Mouse (Mus musculus) inflammation-experienced regulatory T-cells, adult 6 months (primary cell): ENCODE data around the gene Arf6. TPM values are rescaled to one million over a fixed set of nuclear protein-coding genes. Genes with fewer than 3 reads are reported as not detected.
A peak's percentile ranks its signal among the peaks of the same experiment; 100 is the strongest.

Source experiments
- ATAC-seq: one replicate; pipeline ENCODE4 v1.8.0; 2017
- polyA plus RNA-seq, 3 experiments: library from polyadenylated mRNA; unstranded; fragments of 100-300 nt; shearing (Covaris generic); gene quantifications; one replicate each; pipeline ENCODE4 v1.2.1; 2017

Arf6 gene
- polyA plus RNA-seq, 3 experiments from 2014 or later = 40.5 to 93.3 (median 88.9) TPM

DNA sequence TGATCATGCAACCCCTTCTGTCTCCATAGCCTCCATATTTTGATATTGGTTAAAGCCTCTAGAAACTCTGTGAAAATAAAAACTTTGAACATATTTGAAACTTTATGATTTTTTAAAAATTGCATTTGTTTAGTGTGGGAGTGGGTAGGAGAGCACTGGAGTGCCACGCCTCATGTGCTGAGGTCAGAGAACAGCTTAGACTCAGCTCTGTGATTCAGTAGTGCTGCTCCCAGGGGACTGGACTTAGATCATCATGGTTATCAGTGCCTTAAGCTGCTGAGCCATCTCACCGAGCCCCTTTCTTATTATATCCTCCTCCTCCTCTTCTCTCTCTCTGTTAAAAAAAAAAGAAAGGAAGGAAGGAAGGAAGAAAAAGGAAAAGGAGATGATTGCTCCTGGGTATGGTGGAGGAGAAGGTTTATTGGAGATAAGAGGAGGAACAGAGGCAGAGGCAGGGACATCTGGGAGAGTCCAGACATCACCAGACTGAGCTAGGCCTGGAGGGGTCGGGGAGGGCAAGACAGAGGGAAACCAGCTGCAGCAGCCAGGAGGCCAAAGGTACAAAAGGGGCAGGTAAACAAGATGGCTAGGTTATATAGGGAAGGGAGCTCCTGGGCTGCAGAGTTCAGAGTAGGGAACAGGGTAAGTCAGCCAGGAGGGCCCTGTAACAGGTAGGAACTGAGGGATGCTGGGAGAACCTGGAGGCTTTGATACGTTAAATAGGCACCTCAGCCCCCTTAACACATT lies 43.0 kb downstream of the Arf6 start:
- no peak for ATAC-seq

DNA sequence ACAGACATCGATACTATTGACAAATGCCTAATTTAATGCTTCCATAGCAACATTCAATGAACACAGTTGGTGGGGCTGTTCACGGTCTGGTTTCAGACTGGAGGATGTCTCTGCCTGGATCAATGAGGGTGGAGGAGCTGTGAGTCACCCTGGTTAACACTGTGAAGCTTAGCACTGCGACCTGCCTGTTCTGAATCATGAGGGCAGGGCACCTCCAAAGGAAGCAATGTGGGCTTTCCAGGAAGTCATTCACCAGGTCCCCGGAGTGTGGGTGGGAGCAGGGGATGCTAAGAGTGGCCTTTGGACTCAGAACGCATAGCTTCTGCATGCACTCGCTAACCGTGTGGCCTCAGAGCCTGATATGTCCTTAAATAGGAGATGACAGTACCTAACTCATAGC lies 44.8 kb downstream of the Arf6 start:
- ATAC-seq = peak; percentile 57

DNA sequence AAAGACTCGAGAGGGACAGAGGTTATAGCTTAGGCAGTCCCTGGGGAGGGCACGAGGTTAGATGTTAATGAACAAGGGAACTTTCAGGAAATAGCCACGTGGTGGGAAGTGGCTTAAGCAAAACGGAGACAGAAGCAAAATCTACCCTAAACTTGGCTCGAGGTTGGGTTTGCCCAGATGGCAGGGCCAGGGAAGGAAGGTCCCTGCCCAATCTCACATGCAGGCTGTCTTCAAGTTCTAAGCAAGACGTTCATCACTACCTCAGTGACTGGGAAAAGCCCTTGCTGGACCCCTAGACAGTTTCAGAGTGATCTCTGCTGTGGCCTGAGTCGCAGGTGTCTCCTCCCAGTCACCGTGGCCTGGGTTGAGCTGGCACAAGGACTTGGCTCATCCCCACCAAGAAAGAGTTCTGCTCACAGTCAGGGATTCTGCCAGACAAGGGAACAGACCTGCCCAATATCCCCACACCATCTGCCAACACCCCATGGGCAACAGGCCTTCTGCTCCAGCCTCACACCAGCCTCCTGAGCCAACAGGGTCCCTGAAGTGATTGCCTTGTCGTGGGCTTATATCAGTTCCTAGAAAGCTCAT lies 45.8 kb downstream of the Arf6 start:
- ATAC-seq = no peak

DNA sequence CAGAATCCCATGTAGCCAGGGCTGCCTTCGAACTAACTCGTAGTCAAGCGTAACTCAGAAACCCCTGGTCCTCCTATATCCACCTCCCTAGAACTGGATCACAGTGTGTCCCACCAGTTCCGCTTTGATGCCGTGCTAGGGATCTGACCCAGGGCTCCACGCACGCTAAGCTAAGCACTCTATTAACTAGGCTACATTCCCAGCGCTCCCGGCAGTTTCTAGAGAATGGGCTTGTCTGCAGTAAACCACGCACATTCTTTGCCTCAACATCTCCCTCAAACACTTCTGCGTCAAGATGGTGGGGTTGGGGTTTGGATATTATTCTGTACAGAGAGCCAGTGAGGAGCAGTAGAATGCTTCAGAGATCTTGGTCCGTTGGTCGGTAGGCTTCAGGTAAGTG lies 46.7 kb downstream of the Arf6 start:
- ATAC-seq = no peak

DNA sequence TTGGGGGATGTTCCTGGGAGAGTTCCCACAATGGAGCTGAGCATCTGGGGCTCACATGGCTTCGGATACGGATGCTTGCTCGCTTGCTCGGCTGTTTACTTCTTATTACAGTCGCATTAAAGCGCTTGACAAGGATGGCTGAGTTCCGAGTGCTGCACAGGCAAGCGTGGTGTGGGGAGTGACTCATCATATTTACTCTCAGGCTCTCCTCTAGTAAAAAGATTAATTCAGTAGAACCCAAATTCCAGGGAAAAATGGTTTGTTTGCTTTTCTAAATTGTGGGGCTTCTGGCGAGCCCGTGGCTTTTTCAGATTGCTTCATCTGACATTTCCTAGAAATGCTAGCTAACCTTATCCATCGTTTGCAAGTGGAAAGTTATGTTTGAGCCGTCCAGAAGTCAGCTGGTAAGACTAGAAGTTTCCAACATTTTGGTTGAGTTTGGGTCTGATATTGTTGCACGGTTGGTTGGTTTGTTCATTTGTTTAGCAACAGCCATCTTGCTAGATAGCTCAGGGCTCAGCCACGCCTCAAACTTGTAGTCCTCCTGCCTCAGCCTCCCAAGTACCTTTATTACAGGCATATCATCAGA lies 47.2 kb downstream of the Arf6 start:
- no peak for ATAC-seq

DNA sequence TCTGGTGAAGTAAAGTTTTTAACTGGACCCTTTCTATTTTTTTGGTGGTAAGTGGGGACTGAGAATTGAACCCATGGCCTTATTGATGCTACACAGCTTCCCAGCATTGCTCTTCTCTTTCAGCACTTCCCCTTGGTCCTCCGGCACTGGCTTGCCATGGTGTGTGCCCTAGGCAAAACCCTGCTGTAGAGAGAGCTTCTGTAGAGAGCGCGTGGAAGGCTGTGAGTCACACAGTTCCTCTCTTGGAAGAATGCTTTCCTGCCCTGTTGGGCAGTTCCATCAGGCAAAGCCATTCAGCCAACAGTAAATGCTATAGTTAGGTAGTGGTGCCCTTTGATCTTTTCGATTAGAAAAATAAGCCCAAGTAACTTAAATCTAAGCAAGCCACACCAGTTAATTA lies 47.7 kb downstream of the Arf6 start:
- no peak for ATAC-seq

DNA sequence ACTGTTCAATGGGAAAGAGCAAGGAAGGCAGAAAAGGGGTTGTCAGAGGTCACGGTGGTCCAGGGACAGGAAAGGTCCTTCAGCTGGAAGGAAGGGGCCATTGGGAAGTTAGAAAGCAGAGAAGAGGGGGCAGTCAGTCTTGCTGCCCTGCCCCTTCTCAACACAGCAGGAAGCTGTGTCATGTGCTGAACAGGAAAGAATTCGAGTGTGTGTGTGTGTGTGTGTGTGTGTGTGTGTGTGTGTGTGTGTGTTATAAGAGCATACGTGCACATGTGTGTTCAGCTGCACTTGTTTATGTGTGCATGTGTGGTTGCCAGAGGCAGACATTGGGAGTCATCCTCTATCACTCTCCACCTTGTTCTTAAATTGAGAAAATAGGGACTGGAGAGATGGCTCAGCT lies 48.8 kb downstream of the Arf6 start:
- peak; percentile 8 for ATAC-seq

DNA sequence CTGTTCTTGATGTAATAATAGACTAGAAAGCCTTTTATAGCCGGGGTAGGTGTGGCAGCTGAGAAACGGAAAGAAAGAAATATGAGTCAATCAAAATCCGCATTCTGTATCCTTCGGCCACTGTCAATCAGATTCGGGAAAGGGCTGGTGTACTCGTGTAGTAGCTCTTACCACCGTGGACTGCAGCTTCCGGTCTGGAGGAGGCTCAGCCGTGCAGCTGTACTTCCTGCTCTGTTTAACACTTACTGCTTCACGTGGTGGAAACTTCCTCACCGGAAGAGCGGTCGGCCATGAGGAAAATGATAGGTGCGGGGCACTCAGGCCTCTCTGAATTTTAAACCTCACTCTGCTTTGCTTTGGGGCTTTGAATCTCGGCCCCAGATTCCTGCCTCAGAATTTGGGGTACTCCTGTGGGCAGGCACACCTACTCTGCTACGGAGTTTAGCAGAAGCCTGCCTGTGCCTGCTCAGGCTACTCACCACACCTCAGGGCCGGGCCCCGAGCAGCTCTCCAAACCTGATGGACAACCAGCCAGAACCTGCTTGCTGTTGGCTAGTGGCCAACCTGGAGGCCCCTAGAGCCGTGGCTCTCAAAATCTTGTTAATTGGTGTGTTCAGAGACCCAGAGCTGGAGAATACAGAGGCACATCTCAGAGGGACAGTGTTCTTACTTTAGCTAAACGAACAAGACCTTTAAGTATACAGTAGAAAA lies 51.0 kb downstream of the Arf6 start:
- peak; percentile 99 for ATAC-seq

Other genes starting within 250 kb of the Arf6 start
- 1,000 to 10,000 TPM; 2,056 to 4,231 (median 2,807) TPM for gene Rps29, start 213.0 kb upstream of the Arf6 start, polyA plus RNA-seq
- gene Lrr1, start 203.3 kb upstream of the Arf6 start, polyA plus RNA-seq = 1 to 10 TPM in 2 of 3 experiments, not detected in 1; 1.5 to 8.2 TPM
- gene Rpl36al, start 188.1 kb upstream of the Arf6 start, polyA plus RNA-seq = 100 to 1,000 TPM; 533 to 565 (median 537) TPM
- gene Mgat2, start 188.0 kb upstream of the Arf6 start, polyA plus RNA-seq = 10 to 100 TPM; 17.8 to 27.9 (median 21.1) TPM
- gene Gm49383, start 175.0 kb upstream of the Arf6 start, polyA plus RNA-seq = 10 to 100 TPM in 1 of 3 experiments, 1 to 10 TPM in 2; 6.9 to 16.1 (median 8.8) TPM
- gene Dnaaf2, start 173.7 kb upstream of the Arf6 start, polyA plus RNA-seq = 1 to 10 TPM; 4.7 to 5.4 (median 4.7) TPM
- 10 to 100 TPM in 1 of 3 experiments, 1 to 10 TPM in 2; 7.9 to 15.2 (median 9.6) TPM for gene Gm49384, start 167.9 kb upstream of the Arf6 start, polyA plus RNA-seq
- 10 to 100 TPM in 1 of 3 experiments, 1 to 10 TPM in 2; 5.1 to 22.6 (median 7.6) TPM for gene Pole2, start 144.0 kb upstream of the Arf6 start, polyA plus RNA-seq
- 10 to 100 TPM; 15.4 to 41.1 (median 25.4) TPM for gene Klhdc1, start 131.0 kb upstream of the Arf6 start, polyA plus RNA-seq
- 10 to 100 TPM; 12.0 to 16.0 (median 14.3) TPM for gene Klhdc2, start 75.5 kb upstream of the Arf6 start, polyA plus RNA-seq
- 100 to 1,000 TPM; 135 to 198 (median 180) TPM for gene Nemf, start 15.0 kb upstream of the Arf6 start, polyA plus RNA-seq
- not detected for gene Gm9887, start 308 bp downstream of the Arf6 start, polyA plus RNA-seq
- 10 to 100 TPM; 12.5 to 22.1 (median 14.0) TPM for gene Vcpkmt, start 210.9 kb downstream of the Arf6 start, polyA plus RNA-seq